Mouse (Mus musculus) stomach, postnatal 0 days (tissue): Measurements from ENCODE around the gene Gm45208.
A peak's percentile ranks its signal among the peaks of the same experiment; 100 is the strongest.

ENCODE experiments used
- CTCF ChIP-seq: IDR thresholded peaks from 2 replicates; pipeline ENCODE4 v1.5.1; 2016; ENCODE audit warnings: antibody characterized with exemption, low read depth, mild to moderate bottlenecking, moderate library complexity
- EP300 ChIP-seq: optimal IDR thresholded peaks from 2 replicates; pipeline ENCODE3; 2016; ENCODE audit warnings: antibody characterized with exemption

- no peak for TF ChIP-seq EP300
- 0 out of 2 replicates have a peak, but pooled peaks have one; percentile 4 for TF ChIP-seq CTCF
These were observed 40.3 kb downstream of the Gm45208 start, which contains the start of gene Tfe3 for GRCm38 (mm10) chrX:7762137-7762920.
